Mouse (Mus musculus) gastrocnemius, postnatal 25 days (tissue): ENCODE data around the gene Mfrp. TPM values are rescaled to one million over a fixed set of nuclear protein-coding genes. Genes with fewer than 3 reads are reported as not detected.
"Not testable (repeated sequence)": the region's sequence is repeated elsewhere in the genome, so short reads cannot be mapped to it uniquely, and the experiment has no call there.

Experiments
- DNase-seq: peaks from one replicate; pipeline ENCODE4 v3.0.0; 2022
- total RNA-seq, 2 experiments: library from RNA; stranded (reverse); gene quantifications; 1 replicate in 1 of 2; 2 replicates in 1 of 2; pipeline ENCODE4 v1.2.3; 2021

Gene Mfrp
- total RNA-seq, 2 experiments from 2014 or later = not detected

- no peak for DNase-seq
Measured at GRCm38 (mm10) chr9:44105781-44106180, 4.3 kb downstream of the Mfrp start.

GRCm38 (mm10) chr9:44106182-44106581 lies 4.7 kb downstream of the Mfrp start:
- no peak for DNase-seq

- no peak for DNase-seq
Measured at GRCm38 (mm10) chr9:44106596-44106995, 5.1 kb downstream of the Mfrp start.

GRCm38 (mm10) chr9:44107110-44107509 lies 5.6 kb downstream of the Mfrp start, which contains the start of gene C1qtnf5:
Gene C1qtnf5 (plus strand): TSS chr9:44107245.
- DNase-seq = peak; percentile 89

GRCm38 (mm10) chr9:44107557-44108179 lies 6.1 kb downstream of the Mfrp start:
- DNase-seq = no peak

GRCm38 (mm10) chr9:44108269-44109055 lies 6.9 kb downstream of the Mfrp start:
- no peak for DNase-seq

- no peak for DNase-seq
Measured at GRCm38 (mm10) chr9:44109360-44110095, 8.0 kb downstream of the Mfrp start.

- DNase-seq = not testable (repeated sequence)
Measured at GRCm38 (mm10) chr9:44111909-44112308, 10.4 kb downstream of the Mfrp start.

GRCm38 (mm10) chr9:44113105-44113789 lies 11.7 kb downstream of the Mfrp start, which contains the start of the genes Gm49380 and Rnf26:
Gene Gm49380 (minus strand): TSS chr9:44113500.
Gene Rnf26 (minus strand): TSS chr9:44113517.
- DNase-seq = peak; percentile 96

GRCm38 (mm10) chr9:44114453-44114852 lies 12.9 kb downstream of the Mfrp start:
- no peak for DNase-seq

- DNase-seq = no peak
Measured at GRCm38 (mm10) chr9:44115599-44115998, 14.1 kb downstream of the Mfrp start.

GRCm38 (mm10) chr9:44116182-44116581 lies 14.7 kb downstream of the Mfrp start:
- no peak for DNase-seq

GRCm38 (mm10) chr9:44119011-44119410 lies 17.5 kb downstream of the Mfrp start:
- no peak for DNase-seq

- no peak for DNase-seq
Measured at GRCm38 (mm10) chr9:44119948-44120465, 18.5 kb downstream of the Mfrp start.

GRCm38 (mm10) chr9:44124317-44124716 lies 22.8 kb downstream of the Mfrp start:
- DNase-seq = no peak

- DNase-seq = no peak
Measured at GRCm38 (mm10) chr9:44125026-44125425, 23.5 kb downstream of the Mfrp start.

- peak; percentile 65 for DNase-seq
Measured at GRCm38 (mm10) chr9:44125546-44126428, 24.3 kb downstream of the Mfrp start.

GRCm38 (mm10) chr9:44126746-44127145 lies 25.2 kb downstream of the Mfrp start:
- no peak for DNase-seq

GRCm38 (mm10) chr9:44127351-44127801 lies 25.8 kb downstream of the Mfrp start:
- peak; percentile 46 for DNase-seq

- DNase-seq = no peak
Measured at GRCm38 (mm10) chr9:44129633-44130032, 28.1 kb downstream of the Mfrp start.

GRCm38 (mm10) chr9:44130034-44130433 lies 28.5 kb downstream of the Mfrp start:
- peak; percentile 82 for DNase-seq
